Mouse (Mus musculus): ENCODE measurements around the gene Cemip.

- TF ChIP-seq CTCF (IDR thresholded peaks at IDR 0.05; ENCODE audit: insufficient read depth, low read length) (no peak), POLR2A (IDR thresholded peaks at IDR 0.05; ENCODE audit: borderline replicate concordance, extremely low read depth, low read depth, low read length) (no peak)
Measured at GRCm38 (mm10) chr7:83921637-83922036, 164.7 kb downstream of the Cemip start.

All from lung, adult 2 months (tissue).